Mouse (Mus musculus) gastrocnemius, adult 2 months (tissue): ENCODE measurements around the gene Cldn11. TPM values are rescaled to one million over a fixed set of nuclear protein-coding genes. Genes with fewer than 3 reads are reported as not detected.
A peak's percentile ranks its signal among the peaks of the same experiment; 100 is the strongest.
"Not testable (repeated sequence)": the region's sequence is repeated elsewhere in the genome, so short reads cannot be mapped to it uniquely, and the experiment has no call there.

Experiments used
- DNase-seq: peaks from one replicate; pipeline ENCODE4 v3.0.0; 2022
- H3K27ac ChIP-seq: fragments of 200-600 bp; 2 replicates; pipeline ENCODE4 v1.8.1; 2022; ENCODE audit warnings: mild to moderate bottlenecking
- H3K4me3 ChIP-seq: fragments of 200-600 bp; 2 replicates; pipeline ENCODE4 v1.8.1; 2022; ENCODE audit warnings: mild to moderate bottlenecking, moderate library complexity
- CTCF ChIP-seq: fragments of 200-600 bp; IDR thresholded peaks from 2 replicates; pipeline ENCODE4 v1.8.1; 2022; ENCODE audit warnings: antibody characterized with exemption, mild to moderate bottlenecking, moderate library complexity
- intact Hi-C: fragments of 180-260 bp; cut with DNase I; formaldehyde crosslinking; loops from one replicate; pipeline ENCODE4 v1.15.1; 2025
- long read RNA-seq, 2 experiments: library from polyadenylated mRNA; stranded (forward); transcript quantifications; one replicate each; pipeline ENCODE4 v2.0.0; 2021
- total RNA-seq, 2 experiments: library from RNA; stranded (reverse); gene quantifications; 2 replicates each; pipeline ENCODE4 v1.2.3; 2021

The Cldn11 gene
- total RNA-seq: under 1 TPM in 1 of 2 experiments, not detected in 1; 0.17 TPM
- long read RNA-seq, experiment 1: 0 reads
- long read RNA-seq, experiment 2: 0 reads

GRCm38 (mm10) chr3:31149706-31150105 is at the start of gene Cldn11:
Gene Cldn11 (plus strand): TSS chr3:31149920.
- intact Hi-C loops: loop anchor here (5.0 to 10.0 kb wide), 2 partner anchors 308 to 1165 kb away; no protein-coding TSS in a partner anchor
- peak; percentile 62 for DNase-seq
- TF ChIP-seq CTCF: no peak
- Histone ChIP-seq H3K27ac (no peak within 1 kb of the TSS), H3K4me3 (peak within 1 kb of the TSS; percentile 57)

- intact Hi-C loops: no loop called here
- no peak for TF ChIP-seq CTCF
- Histone ChIP-seq H3K4me3 (peak overlapping the region; percentile 42; the same call in 1 of the 2 replicates), H3K27ac (no peak overlapping the region)
- no peak for DNase-seq
Measured at GRCm38 (mm10) chr3:31100026-31100425, 49.7 kb upstream of the Cldn11 start.

GRCm38 (mm10) chr3:31100802-31101201 is 48.9 kb upstream of the Cldn11 start:
- TF ChIP-seq CTCF: no peak
- Histone ChIP-seq H3K4me3 (no peak overlapping the region), H3K27ac (no peak overlapping the region)
- intact Hi-C loops: no loop called here
- no peak for DNase-seq

GRCm38 (mm10) chr3:31104936-31105335 is 44.8 kb upstream of the Cldn11 start:
- intact Hi-C loops: no loop called here
- no peak for TF ChIP-seq CTCF
- no peak for DNase-seq

GRCm38 (mm10) chr3:31106597-31106996 is 43.1 kb upstream of the Cldn11 start:
- no peak for DNase-seq
- Histone ChIP-seq H3K4me3 (no peak overlapping the region), H3K27ac (no peak overlapping the region)
- TF ChIP-seq CTCF: no peak
- intact Hi-C loops: no loop called here

More at GRCm38 (mm10) chr3:31104936-31105335, 44.8 kb upstream of the Cldn11 start:
- peak overlapping the region; percentile 64 for H3K27ac ChIP-seq
- H3K4me3 ChIP-seq: peak overlapping the region; percentile 21

DNA sequence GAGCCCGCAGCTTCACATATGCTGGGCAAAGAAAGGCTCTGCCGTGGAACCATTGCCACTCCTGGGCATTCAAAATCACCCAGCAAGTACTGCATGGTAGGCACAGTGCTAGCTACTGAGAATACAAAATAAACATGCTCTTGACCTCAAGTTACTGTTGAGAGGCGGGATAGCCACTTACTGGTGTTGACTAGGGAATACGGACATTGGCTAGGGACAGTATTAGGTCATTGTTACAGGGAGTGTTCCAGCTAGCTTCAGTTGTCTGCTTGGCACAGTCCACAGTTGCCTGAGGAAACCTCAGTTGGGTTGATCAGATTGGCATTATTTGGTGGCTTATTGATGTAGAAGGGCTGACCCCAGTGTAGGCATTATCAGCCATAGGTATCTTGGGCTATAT is 42.0 kb upstream of the Cldn11 start:
- no peak for DNase-seq
- H3K27ac ChIP-seq: peak overlapping the region; percentile 44

DNA sequence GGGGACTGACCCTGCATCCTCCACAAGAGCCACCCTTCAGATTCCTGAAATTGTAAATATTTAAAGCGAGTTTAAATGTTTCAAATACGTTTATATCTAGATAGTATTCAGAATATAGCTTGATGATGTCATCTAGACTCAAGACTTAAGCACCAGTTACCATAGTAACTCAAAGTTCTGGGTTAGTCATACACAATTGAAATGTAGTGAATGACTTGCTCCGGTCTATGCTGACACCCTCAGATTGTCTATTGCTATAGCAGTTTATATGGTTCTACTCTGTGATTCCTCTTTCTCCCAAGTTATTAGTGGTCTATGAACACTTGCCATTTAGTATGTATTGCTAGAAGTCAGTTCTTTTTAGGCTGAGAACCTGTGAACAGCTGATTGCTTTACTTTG is 40.6 kb upstream of the Cldn11 start:
- TF ChIP-seq CTCF: peak; percentile 46
- H3K27ac ChIP-seq: no peak overlapping the region
- intact Hi-C loops: no loop called here
- H3K4me3 ChIP-seq: no peak overlapping the region
- DNase-seq: no peak

More for the DNA sequence above, 42.0 kb upstream of the Cldn11 start:
- intact Hi-C loops: no loop called here
- no peak for TF ChIP-seq CTCF
- H3K4me3 ChIP-seq: peak overlapping the region; percentile 28; the same call in 1 of the 2 replicates

- no peak for DNase-seq
- Histone ChIP-seq H3K27ac (no peak overlapping the region), H3K4me3 (no peak overlapping the region)
- intact Hi-C loops: no loop called here
- no peak for TF ChIP-seq CTCF
Measured at GRCm38 (mm10) chr3:31123098-31123497, 26.6 kb upstream of the Cldn11 start.

DNA sequence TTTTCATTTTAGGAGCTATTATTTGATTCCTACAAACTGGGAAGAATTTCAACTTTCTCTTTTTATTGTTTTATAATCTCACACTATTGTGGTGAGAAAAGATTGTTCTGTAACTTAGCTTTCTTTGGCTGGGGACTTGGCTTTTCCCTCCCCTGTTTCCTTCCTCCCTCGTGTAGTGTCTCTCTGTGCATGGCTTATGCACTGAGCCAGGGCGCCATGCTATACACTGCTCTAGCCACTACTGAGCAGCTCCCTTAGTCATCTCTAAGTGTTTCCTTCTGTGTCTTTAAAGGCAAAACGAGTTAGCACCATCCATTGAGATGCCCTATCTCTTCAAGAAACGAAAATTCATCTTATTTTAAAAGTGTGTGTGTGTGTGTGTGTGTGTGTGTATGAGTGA is 23.4 kb upstream of the Cldn11 start:
- intact Hi-C loops: no loop called here
- H3K4me3 ChIP-seq: no peak overlapping the region
- no peak for TF ChIP-seq CTCF
- no peak overlapping the region for H3K27ac ChIP-seq
- DNase-seq: no peak

DNA sequence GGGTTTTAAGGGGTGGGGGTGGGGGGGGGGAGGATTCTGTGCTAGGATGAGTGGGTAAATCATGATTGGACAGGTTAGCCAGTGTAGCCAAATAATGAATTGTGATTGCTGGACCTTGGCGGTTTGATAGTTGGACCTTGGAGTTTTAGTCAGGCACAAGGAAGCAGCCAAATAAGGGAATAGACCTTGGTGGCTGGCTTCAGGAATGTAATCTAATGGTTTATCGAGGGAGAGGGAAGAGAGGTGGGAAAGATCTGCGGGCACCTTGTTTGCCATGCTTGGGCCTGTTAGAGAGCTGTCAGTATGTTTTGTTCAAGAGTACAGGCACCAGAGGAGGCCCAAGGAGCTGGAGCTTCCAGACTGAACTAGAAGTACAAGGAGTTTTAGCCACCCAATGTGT is 22.9 kb upstream of the Cldn11 start:
- intact Hi-C loops: no loop called here
- Histone ChIP-seq H3K4me3 (no peak overlapping the region), H3K27ac (no peak overlapping the region)
- no peak for TF ChIP-seq CTCF
- DNase-seq: no peak

GRCm38 (mm10) chr3:31129766-31130165 is 20.0 kb upstream of the Cldn11 start:
- intact Hi-C loops: no loop called here
- DNase-seq: no peak
- no peak overlapping the region for H3K27ac ChIP-seq
- H3K4me3 ChIP-seq: no peak overlapping the region
- TF ChIP-seq CTCF: no peak

GRCm38 (mm10) chr3:31133664-31134063 is 16.1 kb upstream of the Cldn11 start:
- no peak overlapping the region for H3K27ac ChIP-seq
- intact Hi-C loops: no loop called here
- no peak overlapping the region for H3K4me3 ChIP-seq
- TF ChIP-seq CTCF: no peak
- no peak for DNase-seq

DNA sequence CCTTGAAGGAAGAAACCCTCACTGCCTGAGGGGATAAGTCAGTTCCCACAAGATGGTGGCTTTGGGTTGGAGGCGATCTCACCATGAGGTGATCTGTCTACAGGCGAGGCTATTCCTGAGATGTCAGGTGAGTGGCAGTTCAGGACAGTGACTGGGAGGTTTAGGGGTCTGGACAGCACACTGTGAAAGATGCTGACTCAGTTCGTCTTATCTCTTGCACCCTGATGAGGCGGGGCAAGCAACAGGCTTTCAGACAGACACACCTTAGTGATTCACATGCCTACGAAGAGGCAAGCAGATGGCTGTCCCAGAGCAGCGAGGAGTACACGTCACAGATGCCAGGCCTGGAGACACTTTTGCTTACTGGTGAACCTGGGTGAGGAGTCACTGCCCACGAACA is 15.5 kb upstream of the Cldn11 start:
- TF ChIP-seq CTCF: no peak
- intact Hi-C loops: no loop called here
- no peak for DNase-seq
- Histone ChIP-seq H3K27ac (no peak overlapping the region), H3K4me3 (no peak overlapping the region)

DNA sequence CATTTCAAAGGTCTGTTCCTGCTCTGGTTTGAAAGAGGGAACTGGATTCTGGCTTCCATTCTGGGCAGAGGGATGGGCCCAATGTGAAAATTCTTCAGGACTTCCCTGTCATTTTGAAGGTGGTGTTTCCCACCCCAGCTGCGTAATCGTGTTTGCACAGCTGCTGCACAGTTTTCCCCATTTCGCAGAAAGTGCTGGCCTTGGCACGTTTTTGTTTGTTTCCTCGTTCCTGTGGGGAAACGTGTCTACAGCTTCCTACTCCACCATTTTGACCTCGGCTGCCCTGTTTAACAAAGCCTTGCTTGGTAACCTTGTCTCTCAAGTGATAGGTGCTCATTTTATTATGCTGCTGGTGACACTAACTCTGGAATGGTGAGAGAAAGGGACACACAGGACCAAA is 15.0 kb upstream of the Cldn11 start:
- intact Hi-C loops: loop anchor here (5.0 kb wide), 2 partner anchors 42 to 542 kb away; no protein-coding TSS in a partner anchor
- no peak for TF ChIP-seq CTCF
- H3K27ac ChIP-seq: no peak overlapping the region
- DNase-seq: no peak
- H3K4me3 ChIP-seq: no peak overlapping the region

DNA sequence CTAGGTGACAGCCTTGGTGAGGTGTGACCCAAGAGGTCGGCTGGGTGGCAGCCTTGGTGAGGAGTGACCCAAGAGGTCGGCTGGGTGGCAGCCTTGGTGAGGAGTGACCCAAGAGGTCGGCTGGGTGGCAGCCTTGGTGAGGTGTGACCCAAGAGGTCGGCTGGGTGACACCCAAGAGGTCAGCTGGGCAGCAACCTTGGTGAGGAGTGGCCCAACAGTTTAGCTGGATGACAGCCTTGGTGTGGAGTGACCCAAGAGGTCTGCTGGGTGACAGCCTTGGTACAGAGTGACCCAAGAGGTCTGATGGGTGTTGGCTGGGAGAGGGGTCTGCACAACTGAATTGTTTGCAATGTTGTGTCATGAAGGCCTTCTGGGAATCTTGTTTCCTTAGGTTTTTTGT is 13.1 kb upstream of the Cldn11 start:
- DNase-seq, H3K4me3 ChIP-seq, H3K27ac ChIP-seq: not testable (repeated sequence)
- intact Hi-C loops: loop anchor here (5.0 kb wide), 2 partner anchors 44 to 544 kb away; no protein-coding TSS in a partner anchor
